Mouse (Mus musculus) erythroblast, embryonic 14.5 days (primary cell): ENCODE results near the gene Olfr251. TPM values are rescaled to one million over a fixed set of nuclear protein-coding genes. Genes with fewer than 3 reads are reported as not detected.
"Not testable (repeated sequence)": the region's sequence is repeated elsewhere in the genome, so short reads cannot be mapped to it uniquely, and the experiment has no call there.

Experiments
- H3K27me3 ChIP-seq: 2 replicates; pipeline ENCODE4 v1.6.1; 2012; ENCODE audit warnings: inconsistent platforms; ENCODE audit not compliant: control insufficient read depth
- H3K36me3 ChIP-seq: 2 replicates; pipeline ENCODE4 v1.6.1; 2012; ENCODE audit warnings: mild to moderate bottlenecking, inconsistent platforms; ENCODE audit not compliant: control insufficient read depth
- H3K4me1 ChIP-seq: 2 replicates; pipeline ENCODE4 v1.6.1; 2012; ENCODE audit warnings: inconsistent platforms; ENCODE audit not compliant: control insufficient read depth
- H3K4me3 ChIP-seq: replicated peaks from 2 replicates; pipeline ENCODE3; 2012; ENCODE audit warnings: moderate library complexity, mild to moderate bottlenecking, inconsistent platforms
- H3K9me3 ChIP-seq: 2 replicates; pipeline ENCODE4 v1.6.1; 2012; ENCODE audit warnings: low read length, inconsistent platforms, mixed read lengths; ENCODE audit not compliant: control insufficient read depth
- GATA1 ChIP-seq: IDR thresholded peaks from 2 replicates; pipeline ENCODE4 v1.6.1; 2012; ENCODE audit warnings: low read length, inconsistent platforms, mixed read lengths
- TAL1 ChIP-seq: IDR thresholded peaks from 3 replicates; pipeline ENCODE4 v1.6.1; 2012; ENCODE audit warnings: low read length, inconsistent platforms, mixed read lengths
- polyA plus RNA-seq: library from polyadenylated mRNA; stranded (reverse); fragments of >175 nt; gene quantifications from 2 replicates; pipeline ENCODE4 v1.2.3, GENCODE M21; 2012

Gene Olfr251
- not detected in 2 replicates for polyA plus RNA-seq

DNA sequence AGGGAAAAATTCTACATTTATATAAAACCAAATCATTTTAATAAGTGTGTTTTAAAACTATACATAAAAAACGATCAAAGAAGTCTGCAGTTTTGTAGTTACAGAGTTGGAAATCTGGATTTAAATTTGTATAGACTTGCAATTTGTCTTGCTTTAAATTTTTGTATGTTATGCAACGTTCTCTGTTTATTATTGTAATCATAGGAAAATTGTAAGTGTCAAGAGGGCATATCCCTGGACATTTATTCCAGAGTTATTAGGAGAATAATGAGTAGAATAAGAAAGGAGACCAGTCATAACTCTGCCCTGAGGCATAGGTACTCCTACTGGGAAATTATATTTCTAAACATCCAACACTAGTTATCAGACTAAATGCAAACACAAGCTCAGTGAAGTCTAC, at the start of gene Olfr251:
Gene Olfr251 (plus strand): TSS at position 301 of the 400 bp plus-strand sequence.
- Histone ChIP-seq H3K4me3 (no peak within 1 kb of the TSS), H3K27me3 (no peaks in the 10 kb centered on the region), H3K36me3 (no peaks in the 10 kb centered on the region), H3K9me3 (no peaks in the 10 kb centered on the region), H3K4me1 (no peaks in the 10 kb centered on the region)
- TF ChIP-seq TAL1 = no peak
- TF ChIP-seq GATA1 = no peak

DNA sequence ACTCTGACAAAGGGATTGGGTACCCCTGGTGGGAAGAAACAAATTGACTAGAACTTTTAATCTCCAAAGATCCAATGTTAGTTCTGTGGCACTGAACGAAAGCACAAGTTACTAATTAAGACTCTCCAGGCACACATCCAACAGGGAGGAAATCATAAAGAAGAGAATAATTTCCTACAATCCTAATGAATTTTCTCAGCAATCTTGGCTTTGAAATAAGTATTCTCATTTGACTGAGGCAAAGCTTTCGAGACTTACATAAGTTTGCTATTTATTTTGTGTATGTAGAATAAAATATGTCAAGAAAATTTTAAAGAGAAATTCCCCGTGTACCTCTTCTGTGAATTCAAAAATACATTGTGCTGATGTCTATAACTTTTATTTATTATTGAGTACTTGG, 48.1 kb upstream of the Olfr251 start, which contains the start of gene Olfr25:
Gene Olfr25 (plus strand): TSS at position 301 of the 400 bp plus-strand sequence.
- Histone ChIP-seq H3K27me3 (no peaks in the 10 kb centered on the region), H3K4me3 (no peak within 1 kb of the TSS)

DNA sequence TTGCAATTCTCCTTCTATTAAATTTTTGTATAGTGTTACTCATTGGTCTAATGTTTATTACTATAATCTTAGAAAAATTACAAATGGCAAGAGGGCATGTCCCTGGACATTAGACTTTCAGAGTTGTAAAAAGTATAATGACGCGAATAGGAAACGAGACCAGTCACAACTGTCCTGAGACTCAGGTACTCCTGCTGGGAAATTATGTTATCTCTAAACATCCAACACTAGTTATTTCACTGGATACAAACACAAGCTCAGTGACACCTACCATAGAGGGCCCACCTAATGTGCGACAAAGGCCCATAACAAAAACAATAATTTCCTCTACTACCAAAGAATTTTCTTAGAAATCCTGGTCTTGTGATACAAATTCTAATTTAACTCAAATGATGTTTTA, 28.8 kb upstream of the Olfr251 start, which contains the start of gene Olfr898:
Gene Olfr898 (plus strand): TSS at position 301 of the 400 bp plus-strand sequence.
- H3K4me1 ChIP-seq = no peaks in the 10 kb centered on the region
- H3K4me3 ChIP-seq = no peak within 1 kb of the TSS
- TF ChIP-seq TAL1 (no peak), GATA1 (no peak)
- no peaks in the 10 kb centered on the region for H3K36me3 ChIP-seq
- no peaks in the 10 kb centered on the region for H3K27me3 ChIP-seq
- H3K9me3 ChIP-seq = no peaks in the 10 kb centered on the region; the same call in 1 of the 2 replicates

More for the DNA sequence above, 48.1 kb upstream of the Olfr251 start, which contains the start of gene Olfr25:
- TF ChIP-seq TAL1 (no peak), GATA1 (no peak)
- no peaks in the 10 kb centered on the region for H3K36me3 ChIP-seq
- H3K4me1 ChIP-seq = no peaks in the 10 kb centered on the region
- H3K9me3 ChIP-seq = no peaks in the 10 kb centered on the region

GRCm38 (mm10) chr9:38366596-38366995, 10.3 kb upstream of the Olfr251 start, which contains the start of gene Olfr250:
Olfr250 (plus strand) TSS chr9:38366896.
- TF ChIP-seq TAL1 (no peak), GATA1 (no peak)
- no peaks in the 10 kb centered on the region for H3K4me1 ChIP-seq
- H3K27me3 ChIP-seq = no peaks in the 10 kb centered on the region
- H3K36me3 ChIP-seq = no peaks in the 10 kb centered on the region
- H3K9me3 ChIP-seq = no peaks in the 10 kb centered on the region
- H3K4me3 ChIP-seq = no peak within 1 kb of the TSS

DNA sequence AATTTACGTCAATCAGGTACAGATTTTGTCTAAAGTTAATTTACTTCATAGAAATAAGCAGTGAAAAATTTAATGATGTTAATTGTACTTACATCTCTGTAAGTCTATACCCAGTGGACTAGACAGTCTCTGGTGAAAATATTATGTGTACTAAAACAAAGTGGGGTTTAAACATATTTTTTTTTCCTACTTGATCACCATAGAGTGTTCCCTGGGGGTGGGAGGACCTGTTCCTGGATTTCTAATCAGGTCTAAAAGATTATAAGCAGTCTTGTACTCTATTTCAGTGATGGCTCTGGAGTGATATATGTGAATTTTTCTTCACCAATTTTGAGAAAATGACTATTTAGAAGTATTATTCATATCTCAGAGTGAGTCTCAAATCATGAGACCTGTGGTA, 24.5 kb downstream of the Olfr251 start, which contains the start of gene Olfr147:
Gene Olfr147 (plus strand): TSS at position 301 of the 400 bp plus-strand sequence.
- no peak within 1 kb of the TSS for H3K4me3 ChIP-seq
- TF ChIP-seq TAL1 (no peak), GATA1 (no peak)
- H3K27me3 ChIP-seq = no peaks in the 10 kb centered on the region
- H3K36me3 ChIP-seq = no peaks in the 10 kb centered on the region
- no peaks in the 10 kb centered on the region for H3K4me1 ChIP-seq
- H3K9me3 ChIP-seq = no peaks in the 10 kb centered on the region

DNA sequence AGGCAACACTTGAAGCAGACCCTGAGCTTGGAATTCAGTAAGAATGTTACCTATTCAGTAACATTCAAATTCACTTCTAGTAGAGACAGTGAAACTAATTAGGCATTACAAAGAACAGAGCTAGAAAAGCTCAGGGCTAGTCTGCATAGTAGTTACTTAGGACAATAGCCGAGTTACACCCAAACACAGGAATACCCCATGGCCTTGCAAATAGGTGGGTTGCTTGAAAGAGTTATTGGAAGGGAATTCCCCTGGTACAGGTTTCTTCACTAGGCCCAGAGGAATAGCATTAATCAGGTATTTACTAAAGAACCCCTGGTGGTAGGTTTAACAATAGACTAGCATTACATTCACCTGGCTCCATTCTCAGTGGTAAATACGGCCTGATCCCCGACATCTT, 30.6 kb downstream of the Olfr251 start:
- H3K4me3 ChIP-seq, H3K36me3 ChIP-seq, H3K9me3 ChIP-seq, H3K27me3 ChIP-seq, H3K4me1 ChIP-seq: not testable (repeated sequence)

DNA sequence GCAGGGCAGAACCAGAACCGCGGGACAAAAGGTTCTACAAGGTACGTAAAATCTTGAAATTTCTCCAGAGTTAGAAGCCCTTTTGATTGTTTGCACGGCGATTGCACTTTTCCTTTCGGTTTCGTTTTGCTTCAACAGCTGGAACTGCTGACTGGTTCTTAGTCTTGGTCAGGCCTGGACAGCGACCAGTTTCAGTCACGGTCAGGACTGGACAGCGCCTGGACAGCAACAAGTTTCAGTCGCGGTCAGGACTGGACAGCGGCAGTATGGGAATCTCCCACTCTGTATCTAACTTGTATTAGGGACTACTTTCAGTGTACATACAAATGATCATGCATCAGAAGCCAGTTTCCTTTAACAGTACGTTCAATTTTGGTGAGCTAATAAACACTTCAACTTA, 36.6 kb downstream of the Olfr251 start:
- not testable (repeated sequence) for H3K4me1 ChIP-seq

GRCm38 (mm10) chr9:38423801-38424200, 46.9 kb downstream of the Olfr251 start:
- Histone ChIP-seq H3K9me3 (no peaks in the 10 kb centered on the region), H3K27me3 (no peaks in the 10 kb centered on the region), H3K4me3 (no peak overlapping the region), H3K4me1 (no peaks in the 10 kb centered on the region), H3K36me3 (no peaks in the 10 kb centered on the region)
- no peak for TF ChIP-seq TAL1
- TF ChIP-seq GATA1 = no peak

More for the DNA sequence above, 36.6 kb downstream of the Olfr251 start:
- not testable (repeated sequence) for H3K27me3 ChIP-seq, H3K36me3 ChIP-seq, H3K4me3 ChIP-seq, H3K9me3 ChIP-seq

GRCm38 (mm10) chr9:38427026-38427425, 50.1 kb downstream of the Olfr251 start:
- Histone ChIP-seq H3K4me3 (no peak overlapping the region), H3K4me1 (no peaks in the 10 kb centered on the region), H3K27me3 (no peaks in the 10 kb centered on the region), H3K36me3 (no peaks in the 10 kb centered on the region), H3K9me3 (no peaks in the 10 kb centered on the region)
- no peak for TF ChIP-seq GATA1
- TF ChIP-seq TAL1 = no peak

DNA sequence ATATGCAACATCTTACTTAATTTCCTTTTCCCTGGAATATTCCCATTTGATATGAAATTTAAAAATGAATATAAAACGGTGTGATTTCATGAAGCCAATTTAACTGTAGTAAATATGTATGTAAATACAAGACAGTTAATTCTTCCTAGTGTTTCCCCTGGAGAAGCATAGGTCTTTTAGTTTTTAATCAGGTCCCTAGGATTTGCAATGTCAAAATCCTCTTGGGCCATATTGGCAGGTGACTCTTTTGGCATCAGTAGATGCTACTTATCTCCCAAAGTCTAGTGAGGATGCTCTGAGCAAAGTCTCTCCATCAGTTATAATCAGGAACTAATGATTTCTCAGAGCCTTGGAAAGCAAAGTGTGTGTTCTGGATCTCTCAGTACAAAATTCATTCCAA, 52.3 kb downstream of the Olfr251 start, which contains the start of gene Olfr901:
Gene Olfr901 (plus strand): TSS at position 301 of the 400 bp plus-strand sequence.
- H3K4me3 ChIP-seq = no peak within 1 kb of the TSS
- no peaks in the 10 kb centered on the region for H3K36me3 ChIP-seq
- H3K9me3 ChIP-seq = no peaks in the 10 kb centered on the region; the same call in 1 of the 2 replicates
- TF ChIP-seq GATA1 (no peak), TAL1 (no peak)
- no peaks in the 10 kb centered on the region for H3K4me1 ChIP-seq
- no peaks in the 10 kb centered on the region for H3K27me3 ChIP-seq

Other genes with a start within 250 kb of the Olfr251 start
- not detected in 2 replicates for gene Olfr890, start 234.6 kb upstream of the Olfr251 start, polyA plus RNA-seq
- not detected in 2 replicates for gene Olfr891, start 196.3 kb upstream of the Olfr251 start, polyA plus RNA-seq
- gene Olfr893, start 168.7 kb upstream of the Olfr251 start, polyA plus RNA-seq = not detected in 2 replicates
- gene Olfr894, start 159.0 kb upstream of the Olfr251 start, polyA plus RNA-seq = not detected in 2 replicates
- not detected in 2 replicates for gene Olfr143, start 124.3 kb upstream of the Olfr251 start, polyA plus RNA-seq
- gene Olfr895, start 109.2 kb upstream of the Olfr251 start, polyA plus RNA-seq = not detected in 2 replicates
- not detected in 2 replicates for gene Olfr896-ps1, start 86.0 kb upstream of the Olfr251 start, polyA plus RNA-seq
- gene Olfr25, start 48.0 kb upstream of the Olfr251 start, polyA plus RNA-seq = not detected in 2 replicates
- not detected in 2 replicates for gene Olfr898, start 28.7 kb upstream of the Olfr251 start, polyA plus RNA-seq
- not detected in 2 replicates for gene Olfr250, start 10.2 kb upstream of the Olfr251 start, polyA plus RNA-seq
- not detected in 2 replicates for gene Olfr147, start 24.6 kb downstream of the Olfr251 start, polyA plus RNA-seq
- not detected in 2 replicates for gene Olfr901, start 52.4 kb downstream of the Olfr251 start, polyA plus RNA-seq
- not detected in 2 replicates for gene Olfr902, start 70.6 kb downstream of the Olfr251 start, polyA plus RNA-seq
- not detected in 2 replicates for gene Olfr904, start 86.1 kb downstream of the Olfr251 start, polyA plus RNA-seq
- gene Olfr905, start 94.0 kb downstream of the Olfr251 start, polyA plus RNA-seq = not detected in 2 replicates
- gene Olfr906, start 110.0 kb downstream of the Olfr251 start, polyA plus RNA-seq = 0.01 TPM in 1 of 2 replicates, not detected in the other
- not detected in 2 replicates for gene Olfr907, start 118.7 kb downstream of the Olfr251 start, polyA plus RNA-seq
- gene Olfr911-ps1, start 144.5 kb downstream of the Olfr251 start, polyA plus RNA-seq = not detected in 2 replicates
- not detected in 2 replicates for gene Olfr910, start 160.8 kb downstream of the Olfr251 start, polyA plus RNA-seq
- 0.01 TPM in 1 of 2 replicates, not detected in the other for gene Olfr912, start 203.1 kb downstream of the Olfr251 start, polyA plus RNA-seq
- gene Olfr913, start 215.7 kb downstream of the Olfr251 start, polyA plus RNA-seq = not detected in 2 replicates
- gene Olfr914, start 228.0 kb downstream of the Olfr251 start, polyA plus RNA-seq = not detected in 2 replicates